Mouse (Mus musculus): ENCODE results near the gene Tmem135.

Gene Tmem135

DNA sequence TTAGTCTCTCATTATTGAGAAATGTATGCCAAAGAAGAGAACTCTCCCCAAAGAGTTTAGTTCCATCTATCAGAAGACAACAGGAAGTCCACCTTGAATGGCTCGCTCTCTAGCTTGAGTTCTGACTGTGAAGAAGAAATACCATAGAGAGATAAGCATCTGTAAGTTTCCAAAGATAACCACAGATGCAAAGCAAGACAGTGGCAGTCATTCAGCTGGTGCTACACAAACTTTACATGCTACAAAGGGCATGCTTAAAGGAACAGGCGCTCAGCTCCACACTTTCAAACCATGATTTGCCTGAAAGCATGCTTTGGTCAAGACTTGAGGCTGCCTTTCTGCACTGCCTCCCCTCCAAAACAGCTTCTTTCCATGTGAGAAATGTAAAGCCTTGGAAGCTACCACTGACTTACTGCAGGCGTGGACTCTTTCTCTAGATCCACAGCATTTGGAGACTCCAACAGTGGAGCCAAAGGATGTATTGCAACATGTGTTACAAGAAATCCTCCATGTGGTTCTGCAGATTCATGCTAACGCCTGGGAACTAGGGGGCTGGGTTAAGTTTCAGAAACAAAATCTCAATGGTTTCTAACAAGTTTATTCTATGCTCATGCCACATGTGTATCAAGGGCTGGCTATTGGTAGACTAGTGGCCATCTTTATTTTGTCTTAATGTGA is 232.1 kb downstream of the Tmem135 start:
- no peak for DNase-seq

GRCm38 (mm10) chr7:89168606-89169005 is 235.4 kb downstream of the Tmem135 start:
- peak; percentile 86 for DNase-seq

DNA sequence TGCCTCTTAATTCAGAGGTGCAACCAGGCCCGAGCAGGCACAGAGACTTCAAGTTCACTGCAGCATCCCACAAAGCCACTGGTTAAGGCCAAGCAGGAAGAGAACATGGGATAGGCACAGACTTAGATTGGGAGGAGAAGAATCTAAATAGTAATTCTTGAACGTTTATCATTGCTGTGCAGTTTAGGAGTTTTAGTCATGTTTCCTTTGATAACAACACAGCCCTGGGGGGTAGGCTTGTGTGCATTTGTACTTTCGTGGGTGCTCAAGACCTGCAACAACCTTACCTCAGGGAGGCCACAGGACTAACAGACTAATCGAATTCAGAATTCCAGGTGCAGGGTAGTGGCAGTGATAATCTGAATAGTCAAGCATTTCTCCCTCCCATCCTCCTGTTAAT is 238.5 kb downstream of the Tmem135 start:
- DNase-seq: no peak

DNA sequence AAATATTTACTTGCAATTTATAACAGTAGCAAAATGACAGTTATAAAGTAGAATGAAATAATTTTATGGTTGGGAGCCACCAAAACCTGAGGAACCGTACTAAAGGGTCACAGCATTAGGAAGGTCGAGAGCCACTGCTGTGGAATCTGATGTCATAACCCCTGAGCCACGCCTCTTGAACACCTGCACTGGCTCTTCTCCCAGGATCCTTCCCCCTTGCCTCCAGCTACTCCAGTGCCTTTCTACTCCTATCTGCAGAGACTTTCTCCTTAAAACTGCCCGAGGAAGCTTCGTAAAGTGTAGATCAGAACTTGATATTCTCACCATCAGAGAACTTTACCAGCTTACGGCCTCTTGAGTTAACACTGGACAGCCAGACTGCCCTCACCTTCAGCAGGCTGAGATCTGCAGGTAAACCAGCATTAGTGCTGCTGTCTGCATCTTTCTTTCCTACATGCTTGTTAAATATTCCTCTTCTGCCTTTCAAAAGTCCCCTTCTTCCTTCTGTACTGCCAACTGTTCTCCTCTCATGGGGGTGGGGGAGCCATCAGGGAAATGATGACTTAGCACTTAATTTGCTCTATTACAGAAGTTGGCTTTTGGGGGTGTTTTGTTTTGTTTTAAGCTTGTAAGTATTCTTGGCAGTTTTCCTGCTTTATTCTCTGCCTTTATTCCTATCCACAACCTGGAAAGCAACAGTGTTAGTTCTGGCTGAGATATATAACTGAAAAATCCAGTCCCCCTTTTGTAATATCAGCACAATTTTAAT is 242.2 kb downstream of the Tmem135 start:
- no peak for DNase-seq

DNA sequence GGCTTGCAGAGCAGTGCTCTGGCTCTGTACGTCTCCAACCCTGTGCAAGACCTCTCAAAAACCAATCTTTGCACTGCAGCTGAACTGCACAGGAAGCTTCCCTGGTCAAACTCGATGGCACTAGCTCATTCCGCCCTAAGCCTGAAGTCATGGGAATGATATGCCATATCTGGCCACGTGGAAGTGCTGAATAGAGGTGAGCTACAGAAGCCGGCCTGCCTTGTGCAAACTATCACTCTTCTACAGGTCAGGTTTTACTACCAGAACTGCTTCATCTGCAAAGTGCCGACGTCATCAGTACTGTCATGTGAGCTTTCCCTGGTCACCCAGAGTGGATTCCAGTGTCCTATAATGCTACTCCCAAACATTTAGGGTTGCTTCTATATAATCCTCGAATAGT is 246.7 kb downstream of the Tmem135 start:
- no peak for DNase-seq

- DNase-seq: no peak
These were observed 247.4 kb downstream of the Tmem135 start for GRCm38 (mm10) chr7:89156629-89157028.

GRCm38 (mm10) chr7:89155741-89156140 is 248.3 kb downstream of the Tmem135 start:
- no peak for DNase-seq

GRCm38 (mm10) chr7:89155223-89155622 is 248.8 kb downstream of the Tmem135 start:
- DNase-seq: no peak

DNA sequence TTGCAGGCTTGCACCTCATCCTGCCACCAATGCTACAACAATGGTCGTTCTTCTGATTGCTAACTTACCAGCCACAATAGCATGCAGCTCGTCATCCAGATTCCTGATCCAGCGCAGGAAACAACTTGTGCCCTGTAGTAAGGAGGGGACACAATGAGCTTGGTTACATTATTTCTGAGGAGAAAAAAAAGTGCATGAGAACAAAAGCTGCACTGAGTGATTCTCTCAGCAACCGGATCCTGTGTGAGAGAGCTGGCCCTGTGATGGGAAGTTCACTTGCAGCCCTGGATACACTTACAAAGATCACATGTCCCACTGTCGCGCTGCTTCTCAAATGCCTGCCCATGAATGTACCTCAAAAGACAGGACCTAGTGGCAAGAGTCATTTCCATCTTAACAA is 252.7 kb downstream of the Tmem135 start:
- no peak for DNase-seq

DNA sequence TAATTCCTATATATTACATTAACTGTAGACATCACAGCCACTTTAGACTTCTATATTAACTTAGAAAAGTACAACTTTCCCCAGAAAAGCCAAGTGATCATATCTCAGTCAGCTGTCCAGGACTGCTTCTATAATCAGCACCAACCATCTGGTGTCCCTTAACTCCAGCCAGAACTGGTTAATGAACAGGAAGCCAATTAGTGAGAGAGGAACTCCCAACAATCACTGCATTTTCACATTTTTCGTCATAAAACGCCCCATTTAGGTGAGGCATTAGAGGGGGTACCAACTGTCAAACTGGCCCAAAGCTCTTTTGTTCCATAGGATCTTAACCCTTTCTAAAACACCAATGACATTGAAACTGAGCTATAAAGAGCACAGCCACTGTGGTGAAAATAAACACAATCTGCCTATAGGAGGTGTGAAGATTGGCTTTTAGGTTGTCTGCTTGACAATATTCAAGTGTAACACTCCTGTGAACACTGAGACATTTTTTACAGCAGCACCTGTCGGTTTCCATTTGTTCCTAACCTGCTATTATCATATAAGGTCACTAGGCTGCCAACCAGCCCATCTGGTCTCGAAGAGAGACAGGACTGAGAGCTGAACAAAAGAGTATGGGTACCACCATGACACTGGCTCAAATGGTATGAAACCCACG is 263.3 kb downstream of the Tmem135 start:
- no peak for DNase-seq

DNA sequence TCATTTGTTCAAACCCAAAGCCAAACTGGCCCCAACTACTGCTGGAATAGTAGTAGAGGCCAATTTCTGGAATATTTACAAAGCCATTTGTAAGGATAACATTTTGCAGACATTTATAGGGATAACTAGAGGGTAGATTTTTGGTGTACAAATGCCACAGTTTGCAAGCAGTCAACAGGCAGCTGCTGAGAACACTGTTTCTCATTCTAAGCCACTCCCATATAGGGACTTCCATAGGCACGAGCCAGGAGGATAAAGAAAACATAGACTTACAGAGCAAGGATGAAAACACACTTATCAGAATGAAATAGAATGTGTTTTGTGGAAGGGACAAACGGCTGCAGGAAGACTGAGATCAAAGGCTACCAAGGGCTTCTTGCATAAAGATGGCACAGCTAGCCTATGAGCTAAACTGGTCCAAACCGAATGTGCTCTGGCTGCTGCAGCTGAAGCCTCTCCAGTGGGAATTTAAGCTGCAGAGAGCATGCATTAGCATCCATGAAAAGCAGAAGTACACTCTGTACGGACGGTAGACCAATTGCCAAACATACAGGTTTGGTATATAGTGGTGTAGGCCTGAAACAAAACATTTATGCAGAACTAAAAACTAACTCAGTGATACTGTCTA is 269.0 kb downstream of the Tmem135 start:
- no peak for DNase-seq

GRCm38 (mm10) chr7:89126063-89126882 is 277.7 kb downstream of the Tmem135 start:
- peak; percentile 66 for DNase-seq

DNA sequence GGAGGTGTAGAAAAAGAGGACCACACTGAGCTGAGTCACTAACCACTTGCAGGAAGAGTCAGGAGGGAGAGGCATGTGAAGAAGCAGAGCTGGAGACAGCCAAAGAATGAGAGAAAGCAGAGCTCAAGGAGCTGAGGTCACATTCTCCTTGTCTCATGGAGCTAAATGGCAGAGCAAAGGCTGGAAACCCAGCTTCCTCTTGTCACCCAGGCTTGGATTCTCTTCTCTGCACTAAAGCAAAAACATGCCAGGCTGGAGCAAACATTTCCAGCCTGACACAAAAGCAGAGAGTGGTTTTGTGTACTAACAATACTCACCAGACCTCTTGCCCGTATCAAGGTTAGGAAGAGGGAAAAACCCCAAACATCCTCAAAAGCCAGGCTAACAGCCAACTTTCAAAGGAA is 287.8 kb downstream of the Tmem135 start:
- DNase-seq: no peak

DNA sequence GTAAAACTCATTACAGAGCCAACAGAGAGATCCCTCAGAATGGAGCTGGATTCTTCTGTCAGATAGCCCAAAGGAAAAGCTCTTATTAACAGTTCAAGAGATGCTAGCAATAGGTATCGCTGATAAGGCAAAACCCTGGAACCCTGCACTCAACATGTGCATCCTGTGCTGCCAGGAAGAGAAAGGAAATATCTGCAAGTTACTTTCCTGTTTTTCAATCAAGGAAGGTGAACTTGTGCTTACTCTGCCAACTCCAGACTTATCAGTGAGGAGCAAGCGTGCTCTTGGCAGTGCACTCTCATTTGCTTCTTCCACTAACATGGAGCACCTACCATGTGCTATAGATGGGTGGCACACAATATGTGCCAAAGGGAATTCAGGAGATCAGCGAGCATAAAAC is 288.4 kb downstream of the Tmem135 start:
- no peak for DNase-seq

DNA sequence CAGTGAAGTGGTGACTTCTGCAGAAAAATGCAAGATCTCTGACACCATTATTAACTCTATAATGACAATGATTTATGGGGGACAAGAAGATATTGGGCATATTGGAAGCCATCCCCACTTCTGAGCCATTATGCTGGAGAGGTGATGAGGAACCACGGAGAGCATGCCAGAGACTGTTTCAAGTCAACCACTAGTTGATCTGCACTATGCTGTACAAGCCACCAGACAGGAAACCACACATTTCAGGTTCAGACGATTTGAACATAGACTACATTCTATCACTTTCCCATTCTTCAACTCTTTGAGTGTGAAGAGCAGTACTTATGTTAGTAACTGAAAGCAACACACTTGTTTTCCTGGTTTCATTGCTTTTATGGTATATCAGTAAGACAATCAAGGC is 297.6 kb downstream of the Tmem135 start:
- no peak for DNase-seq

- DNase-seq: no peak
These were observed 304.3 kb downstream of the Tmem135 start for GRCm38 (mm10) chr7:89099756-89100155.

Measured in retina, postnatal 1 day (tissue).